Mouse (Mus musculus) neural tube, embryonic 14.5 days (tissue): ENCODE results near the gene Ctso. TPM values are rescaled to one million over a fixed set of nuclear protein-coding genes. Genes with fewer than 3 reads are reported as not detected.

Source experiments
- ATAC-seq: fragments of 200-750 bp; cut with Nextera tagmentation; 2 replicates; pipeline ENCODE4 v1.8.0; 2017; ENCODE audit warnings: low read depth, mild to moderate bottlenecking, moderate TSS enrichment, moderate library complexity
- H3K27ac ChIP-seq: fragments of 300-500 bp; sonication (generic); 2 replicates; pipeline ENCODE4 v1.5.1; 2014; ENCODE audit warnings: low read depth, mild to moderate bottlenecking, control low read depth, low read length, moderate library complexity, mixed read lengths
- H3K27me3 ChIP-seq: fragments of 300-500 bp; sonication (generic); 2 replicates; pipeline ENCODE4 v1.6.1; 2014; ENCODE audit warnings: low read length; ENCODE audit not compliant: control insufficient read depth, insufficient read depth
- H3K36me3 ChIP-seq: fragments of 300-500 bp; sonication (generic); 2 replicates; pipeline ENCODE4 v1.6.1; 2014; ENCODE audit warnings: low read length, mixed read lengths; ENCODE audit not compliant: control insufficient read depth, insufficient read depth
- H3K4me1 ChIP-seq: fragments of 300-500 bp; sonication (generic); 2 replicates; pipeline ENCODE4 v1.6.1; 2014; ENCODE audit warnings: low read length; ENCODE audit not compliant: control insufficient read depth, insufficient read depth
- H3K4me2 ChIP-seq: fragments of 300-500 bp; sonication (generic); 2 replicates; pipeline ENCODE4 v1.6.1; 2014; ENCODE audit warnings: mild to moderate bottlenecking, low read depth, low read length, control low read depth
- H3K4me3 ChIP-seq: fragments of 300-500 bp; sonication (generic); 2 replicates; pipeline ENCODE4 v1.5.1; 2014; ENCODE audit warnings: low read depth, low read length, control low read depth, mixed read lengths
- H3K9ac ChIP-seq: fragments of 300-500 bp; sonication (generic); replicated peaks from 2 replicates; pipeline ENCODE4 v1.6.1; 2014; ENCODE audit warnings: low read depth, mild to moderate bottlenecking, control low read depth, low read length, mixed read lengths
- H3K9me3 ChIP-seq: fragments of 300-500 bp; sonication (generic); 2 replicates; pipeline ENCODE4 v1.6.1; 2016; ENCODE audit warnings: low read length; ENCODE audit not compliant: control insufficient read depth
- WGBS: fragments of 180-500 bp; shearing (Covaris S2); extraction: QIAGEN DNeasy Blood & Tissue Kit; methylation state at CpG from one replicate; pipeline ENCODE4 v1.1.7; 2014; 5-methylcytosine and 5-hydroxymethylcytosine counted together
- polyA plus RNA-seq: library from polyadenylated mRNA; unstranded; fragments of >200 nt; fragmentation: Nextera tagmentation; extraction: Ambion mirVana; gene quantifications from 2 replicates; pipeline ENCODE4 v1.2.1, GENCODE M21; 2014

Ctso gene
- polyA plus RNA-seq, 1 experiment from 2014 or later = 11.7 TPM

- Histone ChIP-seq H3K9ac (no peak overlapping the region), H3K27ac (no peak overlapping the region), H3K4me2 (no peak overlapping the region), H3K27me3 (no peaks in the 10 kb centered on the region), H3K36me3 (no peaks in the 10 kb centered on the region), H3K9me3 (no peaks in the 10 kb centered on the region), H3K4me1 (no peaks in the 10 kb centered on the region), H3K4me3 (no peak overlapping the region)
- WGBS = 41% methylated on average over 4 of the region's 4 CpGs
- no peak for ATAC-seq
Measured at GRCm38 (mm10) chr3:81995371-81995770, 63.0 kb downstream of the Ctso start.

GRCm38 (mm10) chr3:81995988-81996387, 63.6 kb downstream of the Ctso start:
- no peak overlapping the region for H3K4me2 ChIP-seq
- no peaks in the 10 kb centered on the region for H3K9me3 ChIP-seq
- 0% methylated on average over 1 of the region's 1 CpGs for WGBS
- H3K9ac ChIP-seq = no peak overlapping the region
- H3K4me3 ChIP-seq = no peak overlapping the region
- H3K27me3 ChIP-seq = no peaks in the 10 kb centered on the region
- no peaks in the 10 kb centered on the region for H3K4me1 ChIP-seq
- H3K27ac ChIP-seq = no peak overlapping the region
- H3K36me3 ChIP-seq = no peaks in the 10 kb centered on the region
- ATAC-seq = no peak

Other genes starting within 250 kb of the Ctso start
- gene Tdo2, start 43.6 kb downstream of the Ctso start, polyA plus RNA-seq = 0.15 TPM in 1 of 2 replicates, not detected in the other
- not detected in 2 replicates for gene Asic5, start 49.7 kb downstream of the Ctso start, polyA plus RNA-seq
- gene Gucy1b1, start 142.1 kb downstream of the Ctso start, polyA plus RNA-seq = 38.5 and 47.5 TPM in 2 replicates
- 14.3 and 17.5 TPM in 2 replicates for gene Gucy1a1, start 213.2 kb downstream of the Ctso start, polyA plus RNA-seq